Mouse (Mus musculus) embryonic fibroblast, embryonic 13.5 days (primary cell): ENCODE results near the gene Rrp36. TPM values are rescaled to one million over a fixed set of nuclear protein-coding genes. Genes with fewer than 3 reads are reported as not detected.

Experiments used
- H3K27ac ChIP-seq: 2 replicates; pipeline ENCODE4 v1.5.1; 2012; ENCODE audit warnings: low read length, control low read depth, inconsistent platforms; ENCODE audit not compliant: insufficient read depth
- H3K4me1 ChIP-seq: 2 replicates; pipeline ENCODE4 v1.6.1; 2011; ENCODE audit warnings: low read length; ENCODE audit not compliant: control insufficient read depth, insufficient read depth
- H3K4me3 ChIP-seq: 2 replicates; pipeline ENCODE4 v1.5.1; 2011; ENCODE audit warnings: mild to moderate bottlenecking, control low read depth, low read length; ENCODE audit not compliant: insufficient read depth
- CTCF ChIP-seq: IDR thresholded peaks from 2 replicates; pipeline ENCODE4 v1.5.1; 2011; ENCODE audit warnings: mild to moderate bottlenecking, control low read depth, low read length, moderate library complexity, borderline replicate concordance; ENCODE audit not compliant: insufficient read depth
- POLR2A ChIP-seq: IDR thresholded peaks from 2 replicates; pipeline ENCODE4 v1.6.1; 2011; ENCODE audit warnings: low read depth, mild to moderate bottlenecking, control low read depth, low read length, moderate library complexity
- polyA plus RNA-seq: library from polyadenylated mRNA; stranded (reverse); fragments of >200 nt; gene quantifications from 2 replicates; pipeline ENCODE4 v1.2.4, GENCODE M21; 2011; ENCODE audit warnings: low read depth; ENCODE audit not compliant: missing spikeins, insufficient read length

The Rrp36 gene
- polyA plus RNA-seq, 1 experiment: 32.3 TPM

- H3K4me3 ChIP-seq: no peak overlapping the region
- no peak overlapping the region for H3K27ac ChIP-seq
- H3K4me1 ChIP-seq: peaks cover 5% of the 10 kb centered on the region
- TF ChIP-seq POLR2A (no peak), CTCF (no peak)
Observed at GRCm38 (mm10) chr17:46669911-46670310, 4.2 kb downstream of the Rrp36 start.

GRCm38 (mm10) chr17:46667712-46668111 is 6.4 kb downstream of the Rrp36 start:
- no peaks in the 10 kb centered on the region for H3K4me1 ChIP-seq
- TF ChIP-seq CTCF (no peak), POLR2A (no peak)
- no peak overlapping the region for H3K27ac ChIP-seq
- no peak overlapping the region for H3K4me3 ChIP-seq

GRCm38 (mm10) chr17:46662730-46663129 is 11.4 kb downstream of the Rrp36 start:
- Histone ChIP-seq H3K27ac (no peak overlapping the region), H3K4me1 (no peaks in the 10 kb centered on the region), H3K4me3 (no peak overlapping the region)
- TF ChIP-seq POLR2A: no peak
- TF ChIP-seq CTCF: no peak

- TF ChIP-seq POLR2A: no peak
- no peak for TF ChIP-seq CTCF
- H3K4me3 ChIP-seq: no peak overlapping the region
- H3K4me1 ChIP-seq: no peaks in the 10 kb centered on the region
- no peak overlapping the region for H3K27ac ChIP-seq
Observed at GRCm38 (mm10) chr17:46661981-46662380, 12.2 kb downstream of the Rrp36 start.

- Histone ChIP-seq H3K4me1 (no peaks in the 10 kb centered on the region), H3K4me3 (no peak overlapping the region), H3K27ac (no peak overlapping the region)
- TF ChIP-seq POLR2A (no peak), CTCF (no peak)
Observed at GRCm38 (mm10) chr17:46661351-46661750, 12.8 kb downstream of the Rrp36 start.

GRCm38 (mm10) chr17:46656054-46656453 is 18.1 kb downstream of the Rrp36 start:
- TF ChIP-seq CTCF: no peak
- H3K4me3 ChIP-seq: no peak overlapping the region
- no peaks in the 10 kb centered on the region; the same call in 1 of the 2 replicates for H3K4me1 ChIP-seq
- no peak overlapping the region for H3K27ac ChIP-seq

- peaks cover 2% of the 10 kb centered on the region for H3K4me1 ChIP-seq
Observed at GRCm38 (mm10) chr17:46651755-46652547, 22.2 kb downstream of the Rrp36 start.

GRCm38 (mm10) chr17:46651292-46651691 is 22.9 kb downstream of the Rrp36 start:
- H3K4me3 ChIP-seq: peak overlapping the region; percentile 44
- H3K27ac ChIP-seq: peak overlapping the region; percentile 90; the same call in 1 of the 2 replicates
- H3K4me1 ChIP-seq: peaks cover 4% of the 10 kb centered on the region
- no peak for TF ChIP-seq CTCF
- TF ChIP-seq POLR2A: peak; percentile 41

More at GRCm38 (mm10) chr17:46651755-46652547, 22.2 kb downstream of the Rrp36 start:
- H3K4me3 ChIP-seq: peak overlapping the region; percentile 44
- no peak overlapping the region for H3K27ac ChIP-seq
- TF ChIP-seq POLR2A (no peak), CTCF (no peak)

- Histone ChIP-seq H3K27ac (peak within 1 kb of the TSS; percentile 90), H3K4me3 (peak within 1 kb of the TSS; percentile 44), H3K4me1 (peaks cover 4% of the 10 kb centered on the region)
- peak; percentile 89 for TF ChIP-seq POLR2A
- TF ChIP-seq CTCF: no peak
Observed at GRCm38 (mm10) chr17:46650232-46651031, 23.7 kb downstream of the Rrp36 start, which contains the start of gene Cul7. TSS of gene Cul7 (plus strand) at chr17:46650337.
